Mouse (Mus musculus) megakaryocyte, embryonic 14.5 days (primary cell): Measurements from ENCODE around the gene Oas1e. TPM values are rescaled to one million over a fixed set of nuclear protein-coding genes. Genes with fewer than 3 reads are reported as not detected.
A peak's percentile ranks its signal among the peaks of the same experiment; 100 is the strongest.

ENCODE experiments used
- H3K27me3 ChIP-seq: replicated peaks from 2 replicates; pipeline ENCODE3; 2012; ENCODE audit warnings: inconsistent platforms
- H3K36me3 ChIP-seq: replicated peaks from 2 replicates; pipeline ENCODE3; 2012; ENCODE audit warnings: low read length, inconsistent platforms, mixed read lengths
- H3K4me1 ChIP-seq: 2 replicates; pipeline ENCODE4 v1.6.1; 2012; ENCODE audit warnings: inconsistent platforms
- H3K4me3 ChIP-seq: replicated peaks from 2 replicates; pipeline ENCODE3; 2012; ENCODE audit warnings: moderate library complexity, mild to moderate bottlenecking, inconsistent platforms
- H3K9me3 ChIP-seq: 2 replicates; pipeline ENCODE4 v1.6.1; 2012; ENCODE audit warnings: inconsistent platforms
- FLI1 ChIP-seq: IDR thresholded peaks from 2 replicates; pipeline ENCODE4 v1.6.1; 2012; ENCODE audit warnings: low read length, inconsistent platforms, mixed read lengths
- GATA1 ChIP-seq: IDR thresholded peaks from 3 replicates; pipeline ENCODE4 v1.6.1; 2012; ENCODE audit warnings: mixed read lengths, low read length, inconsistent platforms, borderline replicate concordance
- polyA plus RNA-seq: library from polyadenylated mRNA; stranded (reverse); fragments of >175 nt; gene quantifications from 2 replicates; pipeline ENCODE4 v1.2.3, GENCODE M21; 2012; ENCODE audit warnings: low replicate concordance; ENCODE audit not compliant: insufficient read depth

Oas1e gene
- polyA plus RNA-seq, 1 experiment, result not detected

GRCm38 (mm10) chr5:120777478-120777877 is 17.9 kb downstream of the Oas1e start, which contains the start of gene Oas3:
Gene Oas3, minus strand, starts transcription at chr5:120777661.
- no peak for TF ChIP-seq FLI1
- no peak for TF ChIP-seq GATA1
- H3K4me3 ChIP-seq, result peak within 1 kb of the TSS; percentile 81
- H3K4me1 ChIP-seq, result peaks cover 65% of the 10 kb centered on the region

GRCm38 (mm10) chr5:120776801-120777200 is 18.5 kb downstream of the Oas1e start:
- Histone ChIP-seq H3K36me3 (no peaks in the 10 kb centered on the region), H3K27me3 (peaks cover 83% of the 10 kb centered on the region), H3K4me3 (peak overlapping the region; percentile 72), H3K4me1 (peaks cover 65% of the 10 kb centered on the region), H3K9me3 (no peaks in the 10 kb centered on the region)
- TF ChIP-seq FLI1 (no peak), GATA1 (no peak)

More at GRCm38 (mm10) chr5:120777478-120777877, 17.9 kb downstream of the Oas1e start, which contains the start of gene Oas3:
- peaks cover 79% of the 10 kb centered on the region for H3K27me3 ChIP-seq
- peaks cover 4% of the 10 kb centered on the region; the same call in 1 of the 2 replicates for H3K9me3 ChIP-seq
- H3K36me3 ChIP-seq, result no peaks in the 10 kb centered on the region

DNA sequence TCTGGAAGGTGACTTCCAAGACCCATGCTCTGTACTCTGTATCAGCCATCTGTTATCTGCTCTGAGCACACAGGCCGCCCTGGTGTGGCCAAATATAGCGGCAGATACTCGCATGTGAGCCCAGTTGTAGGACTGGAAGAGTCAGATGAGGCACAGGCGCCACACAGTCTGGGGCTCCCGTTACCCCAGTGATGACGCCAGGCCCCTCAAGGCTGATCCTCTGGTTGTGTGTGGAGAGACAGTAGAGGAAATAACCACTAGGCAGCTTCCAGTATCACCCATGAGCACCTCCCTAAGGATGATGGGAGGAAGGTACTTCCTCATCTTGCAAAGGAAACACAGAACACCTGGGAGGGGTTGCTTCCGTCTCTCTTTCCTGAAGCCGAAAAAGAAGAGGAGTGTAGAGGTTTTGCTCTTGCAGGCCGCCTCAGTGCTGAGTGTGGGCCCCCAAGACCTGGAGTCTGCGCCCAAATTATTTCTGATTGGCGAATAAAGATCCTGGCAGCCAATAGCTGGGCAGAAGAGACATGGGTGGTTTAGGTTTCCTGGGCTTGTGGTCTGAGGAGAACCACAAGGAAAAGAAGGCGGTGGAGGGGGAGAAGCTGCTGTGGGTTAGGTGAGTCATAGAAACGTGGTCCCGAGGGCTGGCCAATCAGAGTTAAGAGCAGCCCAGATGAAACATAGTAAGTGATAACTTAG is 19.9 kb downstream of the Oas1e start:
- Histone ChIP-seq H3K4me3 (peak overlapping the region; percentile 60), H3K36me3 (peaks cover 6% of the 10 kb centered on the region), H3K4me1 (peaks cover 60% of the 10 kb centered on the region), H3K9me3 (peaks cover 8% of the 10 kb centered on the region), H3K27me3 (peaks cover 88% of the 10 kb centered on the region)
- TF ChIP-seq GATA1, result no peak
- TF ChIP-seq FLI1, result no peak

DNA sequence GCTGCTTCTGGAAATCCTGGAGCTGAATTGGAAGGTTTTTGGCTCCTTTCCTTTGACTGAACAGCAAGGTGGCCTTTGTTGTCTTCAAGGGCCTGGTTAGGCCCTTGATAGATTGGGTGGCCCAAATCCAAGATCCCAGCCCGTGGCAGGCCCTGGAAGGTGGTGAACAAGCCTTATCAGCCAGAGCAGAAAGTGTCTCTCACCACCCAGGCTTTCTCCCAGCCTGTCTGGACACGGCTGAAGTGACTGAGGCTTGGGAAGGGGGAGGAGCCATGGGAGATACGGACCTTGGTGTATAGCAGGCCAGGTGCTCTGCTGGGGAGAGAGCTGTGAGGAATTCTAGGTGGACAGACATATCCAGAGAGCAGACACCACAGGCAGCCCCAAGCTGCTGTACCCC is 25.9 kb downstream of the Oas1e start:
- TF ChIP-seq FLI1 (no peak), GATA1 (no peak)

GRCm38 (mm10) chr5:120765010-120765409 is 30.3 kb downstream of the Oas1e start:
- Histone ChIP-seq H3K9me3 (peaks cover 29% of the 10 kb centered on the region), H3K36me3 (peaks cover 15% of the 10 kb centered on the region), H3K4me3 (no peak overlapping the region), H3K27me3 (peaks cover 63% of the 10 kb centered on the region), H3K4me1 (no peaks in the 10 kb centered on the region)
- TF ChIP-seq GATA1, result no peak
- TF ChIP-seq FLI1, result no peak

More for the DNA sequence above, 25.9 kb downstream of the Oas1e start:
- Histone ChIP-seq H3K9me3 (peaks cover 28% of the 10 kb centered on the region), H3K4me1 (no peaks in the 10 kb centered on the region; the same call in 1 of the 2 replicates), H3K4me3 (no peak overlapping the region), H3K27me3 (peaks cover 75% of the 10 kb centered on the region), H3K36me3 (peaks cover 17% of the 10 kb centered on the region)

- Histone ChIP-seq H3K4me3 (no peak overlapping the region), H3K27me3 (peaks cover 53% of the 10 kb centered on the region), H3K36me3 (peaks cover 11% of the 10 kb centered on the region), H3K4me1 (no peaks in the 10 kb centered on the region), H3K9me3 (peaks cover 37% of the 10 kb centered on the region)
- no peak for TF ChIP-seq FLI1
- no peak for TF ChIP-seq GATA1
Measured at GRCm38 (mm10) chr5:120761901-120762300, 33.4 kb downstream of the Oas1e start.

GRCm38 (mm10) chr5:120754215-120754614 is 41.1 kb downstream of the Oas1e start:
- H3K9me3 ChIP-seq, result peaks cover 30% of the 10 kb centered on the region
- H3K27me3 ChIP-seq, result peaks cover 71% of the 10 kb centered on the region
- H3K4me1 ChIP-seq, result peaks cover 7% of the 10 kb centered on the region
- H3K4me3 ChIP-seq, result peak overlapping the region; percentile 62
- peaks cover 7% of the 10 kb centered on the region for H3K36me3 ChIP-seq
- no peak for TF ChIP-seq GATA1
- no peak for TF ChIP-seq FLI1

GRCm38 (mm10) chr5:120752786-120753185 is 42.5 kb downstream of the Oas1e start:
- peaks cover 3% of the 10 kb centered on the region for H3K36me3 ChIP-seq
- H3K9me3 ChIP-seq, result peaks cover 17% of the 10 kb centered on the region
- TF ChIP-seq FLI1, result no peak
- TF ChIP-seq GATA1, result no peak
- peaks cover 72% of the 10 kb centered on the region for H3K27me3 ChIP-seq
- peaks cover 7% of the 10 kb centered on the region for H3K4me1 ChIP-seq
- no peak overlapping the region for H3K4me3 ChIP-seq

- Histone ChIP-seq H3K4me3 (no peak overlapping the region), H3K9me3 (peaks cover 3% of the 10 kb centered on the region; the same call in 1 of the 2 replicates)
- TF ChIP-seq FLI1 (no peak), GATA1 (no peak)
Measured at GRCm38 (mm10) chr5:120751206-120751605, 44.1 kb downstream of the Oas1e start.

DNA sequence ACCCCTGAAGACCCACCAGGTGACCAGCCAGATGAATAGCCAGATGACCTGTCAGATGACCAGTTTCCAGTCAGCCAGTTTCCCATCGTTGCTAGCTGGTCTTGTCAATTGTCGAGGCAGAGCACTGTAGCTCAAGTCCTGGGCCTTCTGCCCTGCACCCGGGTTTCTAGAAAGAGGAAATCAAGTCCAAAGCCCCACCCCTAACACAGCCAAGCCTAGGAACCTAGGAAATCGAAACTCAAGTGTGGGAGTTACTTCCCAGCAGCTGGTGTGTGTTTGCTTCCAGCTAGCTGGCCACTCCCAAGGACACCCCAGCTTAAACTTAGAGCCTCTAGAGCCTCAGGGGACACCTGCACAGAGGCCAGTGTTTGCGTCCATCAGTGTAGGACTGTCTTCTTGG is 45.6 kb downstream of the Oas1e start, which contains the start of gene Oas2:
Gene Oas2 (minus strand): TSS at position 166 of the 400 bp plus-strand sequence.
- H3K4me1 ChIP-seq, result peaks cover 7% of the 10 kb centered on the region
- TF ChIP-seq GATA1 (no peak), FLI1 (no peak)
- H3K4me3 ChIP-seq, result peak within 1 kb of the TSS; percentile 62
- H3K9me3 ChIP-seq, result no peaks in the 10 kb centered on the region
- H3K27me3 ChIP-seq, result peaks cover 66% of the 10 kb centered on the region
- peaks cover 3% of the 10 kb centered on the region for H3K36me3 ChIP-seq

More at GRCm38 (mm10) chr5:120751206-120751605, 44.1 kb downstream of the Oas1e start:
- peaks cover 68% of the 10 kb centered on the region for H3K27me3 ChIP-seq
- H3K4me1 ChIP-seq, result peaks cover 7% of the 10 kb centered on the region
- H3K36me3 ChIP-seq, result peaks cover 3% of the 10 kb centered on the region

- Histone ChIP-seq H3K4me3 (no peak overlapping the region), H3K9me3 (no peaks in the 10 kb centered on the region), H3K4me1 (no peaks in the 10 kb centered on the region), H3K36me3 (no peaks in the 10 kb centered on the region), H3K27me3 (peaks cover 65% of the 10 kb centered on the region)
- no peak for TF ChIP-seq GATA1
- TF ChIP-seq FLI1, result no peak
Measured at GRCm38 (mm10) chr5:120746451-120746850, 48.9 kb downstream of the Oas1e start.
